Mouse (Mus musculus): ENCODE data around the gene Krt7.

- TF ChIP-seq CTCF (IDR thresholded peaks at IDR 0.05; ENCODE audit: low read depth) (no peak), EP300 (IDR thresholded peaks at IDR 0.05; ENCODE audit: low read depth) (no peak)
Observed at GRCm38 (mm10) chr15:101438555-101438954, 27.7 kb downstream of the Krt7 start, which contains the start of gene Krt87.
